Mouse (Mus musculus) hindbrain, embryonic 13.5 days (tissue): Measurements from ENCODE around the gene Cyp2b10. TPM values are rescaled to one million over a fixed set of nuclear protein-coding genes. Genes with fewer than 3 reads are reported as not detected.

Experiments
- ATAC-seq: fragments of 200-750 bp; cut with Nextera tagmentation; 2 replicates; pipeline ENCODE4 v1.8.0; 2017; ENCODE audit warnings: moderate TSS enrichment; ENCODE audit not compliant: low FRiP score
- H3K27ac ChIP-seq: fragments of 300-500 bp; sonication (generic); 2 replicates; pipeline ENCODE4 v1.5.1; 2015; ENCODE audit warnings: inconsistent platforms, mild to moderate bottlenecking, moderate library complexity
- H3K27me3 ChIP-seq: fragments of 300-500 bp; sonication (generic); 2 replicates; pipeline ENCODE4 v1.6.1; 2015; ENCODE audit warnings: mild to moderate bottlenecking, inconsistent platforms
- H3K36me3 ChIP-seq: fragments of 300-500 bp; sonication (generic); 2 replicates; pipeline ENCODE4 v1.6.1; 2015; ENCODE audit warnings: mild to moderate bottlenecking, inconsistent platforms
- H3K4me1 ChIP-seq: fragments of 300-500 bp; sonication (generic); replicated peaks from 2 replicates; pipeline ENCODE4 v1.6.1; 2015; ENCODE audit warnings: inconsistent platforms
- H3K4me2 ChIP-seq: fragments of 300-500 bp; sonication (generic); 2 replicates; pipeline ENCODE4 v1.6.1; 2015; ENCODE audit warnings: inconsistent platforms, mild to moderate bottlenecking, moderate library complexity
- H3K4me3 ChIP-seq: fragments of 300-500 bp; sonication (generic); 2 replicates; pipeline ENCODE4 v1.5.1; 2015; ENCODE audit warnings: mild to moderate bottlenecking, inconsistent platforms
- H3K9ac ChIP-seq: fragments of 300-500 bp; sonication (generic); 2 replicates; pipeline ENCODE4 v1.6.1; 2015; ENCODE audit warnings: mild to moderate bottlenecking, inconsistent platforms
- H3K9me3 ChIP-seq: fragments of 300-500 bp; sonication (generic); 2 replicates; pipeline ENCODE4 v1.6.1; 2016; ENCODE audit warnings: inconsistent platforms
- WGBS: fragments of 180-500 bp; shearing (Covaris S2); methylation state at CpG from one replicate; pipeline ENCODE4 v1.1.7; 2015; 5-methylcytosine and 5-hydroxymethylcytosine counted together
- polyA plus RNA-seq: library from polyadenylated mRNA; unstranded; fragments of >200 nt; fragmentation: Nextera tagmentation; extraction: Ambion mirVana; gene quantifications from 2 replicates; pipeline ENCODE4 v1.2.1, GENCODE M21; 2015

Gene Cyp2b10
- polyA plus RNA-seq, 1 experiment from 2014 or later, result not detected

DNA sequence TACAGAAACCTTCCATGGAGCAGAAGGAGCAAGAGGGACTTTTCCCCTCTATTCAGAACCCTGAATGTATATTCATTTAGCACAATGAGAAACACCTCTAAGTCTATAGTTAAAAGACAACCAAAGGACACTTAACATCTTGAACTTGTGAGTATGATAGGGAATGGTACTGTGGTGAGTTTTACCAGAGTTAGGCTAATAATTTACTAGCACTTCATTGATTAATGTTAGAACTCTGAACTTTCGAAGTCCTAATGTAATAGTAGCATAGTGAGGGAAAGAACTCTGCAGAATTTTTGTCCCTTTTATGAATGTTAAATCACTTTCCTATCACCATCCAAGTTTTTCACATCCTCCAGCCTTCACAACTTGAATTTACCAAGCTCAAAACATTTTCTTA, 22.0 kb downstream of the Cyp2b10 start:
- no peak for ATAC-seq
- Histone ChIP-seq H3K36me3 (no peaks in the 10 kb centered on the region), H3K4me3 (no peak overlapping the region), H3K4me1 (no peaks in the 10 kb centered on the region), H3K4me2 (no peak overlapping the region), H3K27ac (no peak overlapping the region), H3K9me3 (no peaks in the 10 kb centered on the region), H3K9ac (no peak overlapping the region), H3K27me3 (no peaks in the 10 kb centered on the region)
- WGBS, result 72% methylated on average over 1 of the region's 1 CpGs

GRCm38 (mm10) chr7:25945274-25945673, 47.9 kb downstream of the Cyp2b10 start:
- H3K27ac ChIP-seq, result no peak overlapping the region
- H3K9ac ChIP-seq, result no peak overlapping the region
- no peak for ATAC-seq
- no peak overlapping the region for H3K4me3 ChIP-seq
- no peak overlapping the region for H3K4me2 ChIP-seq
- H3K36me3 ChIP-seq, result no peaks in the 10 kb centered on the region
- H3K27me3 ChIP-seq, result no peaks in the 10 kb centered on the region
- 70% methylated on average over 1 of the region's 1 CpGs for WGBS
- H3K4me1 ChIP-seq, result no peaks in the 10 kb centered on the region
- peaks cover 5% of the 10 kb centered on the region for H3K9me3 ChIP-seq

Other genes with a start within 250 kb of the Cyp2b10 start
- 46.3 and 49.2 TPM in 2 replicates for gene Bckdha, start 238.6 kb upstream of the Cyp2b10 start, polyA plus RNA-seq
- gene Exosc5, start 238.5 kb upstream of the Cyp2b10 start, polyA plus RNA-seq, result 44.7 and 47.1 TPM in 2 replicates
- gene Tmem91, start 222.5 kb upstream of the Cyp2b10 start, polyA plus RNA-seq, result 15.6 and 16.3 TPM in 2 replicates
- gene B9d2, start 216.8 kb upstream of the Cyp2b10 start, polyA plus RNA-seq, result 40.0 and 41.5 TPM in 2 replicates
- gene Tgfb1, start 210.6 kb upstream of the Cyp2b10 start, polyA plus RNA-seq, result 0.85 and 1.2 TPM in 2 replicates
- 33.1 and 33.8 TPM in 2 replicates for gene Ccdc97, start 178.5 kb upstream of the Cyp2b10 start, polyA plus RNA-seq
- 49.9 and 50.7 TPM in 2 replicates for gene Hnrnpul1, start 142.9 kb upstream of the Cyp2b10 start, polyA plus RNA-seq
- 21.9 and 22.2 TPM in 2 replicates for gene Axl, start 108.9 kb upstream of the Cyp2b10 start, polyA plus RNA-seq
- gene Cyp2s1, start 80.7 kb upstream of the Cyp2b10 start, polyA plus RNA-seq, result 1.4 and 2.1 TPM in 2 replicates
- gene Cyp2b13, start 163.9 kb downstream of the Cyp2b10 start, polyA plus RNA-seq, result not detected in 2 replicates